Mouse (Mus musculus): ENCODE measurements at regions not wholly inside any gene's neighbourhood (a gene's known extent, or its start where the extent isn't known, plus 50 kb on each side); places are given as distances from the start of the nearest gene placed in this dataset.

GRCm38 (mm10) chr2:72744901-72745300 is 235.3 kb downstream of the Sp3 start:
- no peak for ATAC-seq (replicated peaks; ENCODE audit: low FRiP score, low TSS enrichment, poor library complexity, severe bottlenecking)

GRCm38 (mm10) chr2:72746476-72747215 is 233.6 kb downstream of the Sp3 start:
- ATAC-seq (replicated peaks; ENCODE audit: low FRiP score, low TSS enrichment, poor library complexity, severe bottlenecking): no peak

GRCm38 (mm10) chr2:72747299-72747698 is 232.9 kb downstream of the Sp3 start:
- ATAC-seq (replicated peaks; ENCODE audit: low FRiP score, low TSS enrichment, poor library complexity, severe bottlenecking): no peak

- no peak for ATAC-seq (replicated peaks; ENCODE audit: low FRiP score, low TSS enrichment, poor library complexity, severe bottlenecking)
These were observed 230.8 kb downstream of the Sp3 start for GRCm38 (mm10) chr2:72749495-72749894.

GRCm38 (mm10) chr2:72751441-72751840 is 228.8 kb downstream of the Sp3 start:
- ATAC-seq (replicated peaks; ENCODE audit: low FRiP score, low TSS enrichment, poor library complexity, severe bottlenecking): no peak

- peak; percentile 72 for ATAC-seq (replicated peaks; ENCODE audit: low FRiP score, low TSS enrichment, poor library complexity, severe bottlenecking)
These were observed 227.5 kb downstream of the Sp3 start for GRCm38 (mm10) chr2:72752624-72753176.

- ATAC-seq (replicated peaks; ENCODE audit: low FRiP score, low TSS enrichment, poor library complexity, severe bottlenecking): no peak
These were observed 226.2 kb downstream of the Sp3 start for GRCm38 (mm10) chr2:72753788-72754713.

- ATAC-seq (replicated peaks; ENCODE audit: low FRiP score, low TSS enrichment, poor library complexity, severe bottlenecking): 0 out of 2 replicates have a peak, but pooled peaks have one; percentile 41
These were observed 216.8 kb downstream of the Sp3 start for GRCm38 (mm10) chr2:72763454-72763853.

- ATAC-seq (replicated peaks; ENCODE audit: low FRiP score, low TSS enrichment, poor library complexity, severe bottlenecking): no peak
These were observed 211.1 kb downstream of the Sp3 start for GRCm38 (mm10) chr2:72769030-72769630.

- ATAC-seq (replicated peaks; ENCODE audit: low FRiP score, low TSS enrichment, poor library complexity, severe bottlenecking): no peak
These were observed 206.8 kb downstream of the Sp3 start for GRCm38 (mm10) chr2:72773401-72773800.

- 0 out of 2 replicates have a peak, but pooled peaks have one; percentile 59 for ATAC-seq (replicated peaks; ENCODE audit: low FRiP score, low TSS enrichment, poor library complexity, severe bottlenecking)
These were observed 202.9 kb downstream of the Sp3 start for GRCm38 (mm10) chr2:72777330-72777729.

GRCm38 (mm10) chr2:72777806-72778510 is 202.3 kb downstream of the Sp3 start:
- ATAC-seq (replicated peaks; ENCODE audit: low FRiP score, low TSS enrichment, poor library complexity, severe bottlenecking): no peak

GRCm38 (mm10) chr2:72779268-72780163 is 200.7 kb downstream of the Sp3 start:
- no peak for ATAC-seq (replicated peaks; ENCODE audit: low FRiP score, low TSS enrichment, poor library complexity, severe bottlenecking)

GRCm38 (mm10) chr2:72781369-72782275 is 198.6 kb downstream of the Sp3 start:
- no peak for ATAC-seq (replicated peaks; ENCODE audit: low FRiP score, low TSS enrichment, poor library complexity, severe bottlenecking)

GRCm38 (mm10) chr2:72782355-72782754 is 197.9 kb downstream of the Sp3 start:
- no peak for ATAC-seq (replicated peaks; ENCODE audit: low FRiP score, low TSS enrichment, poor library complexity, severe bottlenecking)

- ATAC-seq (replicated peaks; ENCODE audit: low FRiP score, low TSS enrichment, poor library complexity, severe bottlenecking): no peak
These were observed 194.7 kb downstream of the Sp3 start for GRCm38 (mm10) chr2:72785365-72786043.
